ENCODE assay signal across 12 mouse cellular contexts in genomic region chr5:114024885-114025284, GRCm38 (mm10). TPM values are rescaled to one million over a fixed set of nuclear protein-coding genes. Genes with fewer than 3 reads are reported as not detected.
DNase-seq lines count a peak whose midpoint lies in the region; ATAC-seq and TF ChIP-seq lines count a peak whose summit lies in the region.
"Had no signal": no experiment of that assay in that cellular context is flagged by ENCODE, and none has a peak within 500 bp of the region (broad histone marks: within the 10 kb centered on the region; RNA-seq: fewer than 3 reads in every experiment).

No protein-coding gene starts in this region.

- no peak overlapping the region for H3K9ac ChIP-seq in heart, embryonic 12.5 days
- no peak overlapping the region for H3K9ac ChIP-seq in midbrain, embryonic 14.5 days (replicated peaks; ENCODE audit: low read length)

- intact Hi-C loops in heart, postnatal 14 days (cut with DNase I) = no loop called here

- 0 out of 2 replicates have a peak overlapping the region, but pooled peaks have one; percentile 15 for H3K4me2 ChIP-seq in heart, embryonic 12.5 days
- H3K4me2 ChIP-seq in midbrain, embryonic 14.5 days (ENCODE audit: low read length) = no peak overlapping the region

- peaks cover 8% of the 10 kb centered on the region; the same call in 1 of the 2 replicates for H3K4me1 ChIP-seq in heart, embryonic 12.5 days (replicated peaks)
- peaks cover 18% of the 10 kb centered on the region for H3K4me1 ChIP-seq in hindbrain, embryonic 10.5 days (replicated peaks)
- H3K4me1 ChIP-seq in midbrain, embryonic 14.5 days (ENCODE audit: control insufficient read depth, insufficient read depth, low read length) = peaks cover 4% of the 10 kb centered on the region; the same call in 1 of the 2 replicates

- no peaks in the 10 kb centered on the region for H3K36me3 ChIP-seq in heart, embryonic 12.5 days
- H3K36me3 ChIP-seq in hindbrain, embryonic 10.5 days = 0 out of 2 replicates have a peak, but pooled peaks cover 3% of the 10 kb centered on the region
- H3K36me3 ChIP-seq in midbrain, embryonic 14.5 days (ENCODE audit: control insufficient read depth, insufficient read depth, low read length) = peaks cover 17% of the 10 kb centered on the region

- H3K27me3 ChIP-seq in heart, embryonic 12.5 days (replicated peaks) = peaks cover 9% of the 10 kb centered on the region; the same call in 1 of the 2 replicates
- H3K27me3 ChIP-seq in hindbrain, embryonic 10.5 days (ENCODE audit: insufficient read depth, poor library complexity, severe bottlenecking) = no peaks in the 10 kb centered on the region; the same call in 1 of the 2 replicates
- H3K27me3 ChIP-seq in midbrain, embryonic 14.5 days (ENCODE audit: control insufficient read depth, insufficient read depth, low read length) = no peaks in the 10 kb centered on the region

- no peak overlapping the region for H3K4me3 ChIP-seq in heart, embryonic 12.5 days
- H3K4me3 ChIP-seq in hindbrain, embryonic 10.5 days = peak overlapping the region; percentile 20
- no peak overlapping the region for H3K4me3 ChIP-seq in midbrain, embryonic 14.5 days (replicated peaks; ENCODE audit: low read depth, low read length)

- peak; percentile 23; the same call in 1 of the 2 replicates for ATAC-seq in heart, embryonic 12.5 days (ENCODE audit: insufficient number of reproducible peaks, low FRiP score)
- ATAC-seq in midbrain, embryonic 14.5 days (ENCODE audit: low FRiP score, low TSS enrichment) = no peak; the same call in 1 of the 2 replicates
- ATAC-seq in megakaryocyte, adult 5-6 weeks (ENCODE audit: poor library complexity, severe bottlenecking) = no peak

- DNase-seq in heart, postnatal 14 days = no peak
- DNase-seq in brain, embryonic 14.5 days (ENCODE audit: low read depth) = peak; percentile 27
- peak; percentile 21 for DNase-seq in hindbrain, embryonic 10.5 days (ENCODE audit: low spot score)
- DNase-seq in midbrain, embryonic 14.5 days = peak; percentile 31
- DNase-seq in left cerebral cortex, adult 8-10 months (ENCODE audit: low spot score in 2 of 2) = no peak
- no peak for DNase-seq in heart, adult 8-10 months (ENCODE audit: low spot score)
- DNase-seq: cerebellum, adult 8-10 months; lung, adult 2 months had no signal

- 8% methylated on average over 10 of the region's 10 CpGs for WGBS in heart, embryonic 12.5 days
- WGBS in hindbrain, embryonic 10.5 days = 10% methylated on average over 10 of the region's 10 CpGs
- WGBS in midbrain, embryonic 14.5 days = 12% methylated on average over 10 of the region's 10 CpGs

- no peak overlapping the region for H3K27ac ChIP-seq in heart, embryonic 12.5 days (ENCODE audit: poor library complexity, severe bottlenecking)
- H3K27ac ChIP-seq in hindbrain, embryonic 10.5 days = no peak overlapping the region
- no peak overlapping the region for H3K27ac ChIP-seq in midbrain, embryonic 14.5 days (replicated peaks; ENCODE audit: low read depth, low read length)

- TF ChIP-seq CTCF in brain, embryonic 14.5 days (IDR thresholded peaks at IDR 0.05; ENCODE audit: borderline replicate concordance, extremely low read depth, insufficient read depth, insufficient read length) = no peak

- no peak for TF ChIP-seq POLR2A in brain, embryonic 14.5 days (IDR thresholded peaks at IDR 0.05; ENCODE audit: borderline replicate concordance, extremely low read depth, insufficient read depth, insufficient read length, poor library complexity, severe bottlenecking)

- H3K9me3 ChIP-seq in heart, embryonic 12.5 days (replicated peaks) = no peaks in the 10 kb centered on the region; the same call in 1 of the 2 replicates
- no peaks in the 10 kb centered on the region for H3K9me3 ChIP-seq in hindbrain, embryonic 10.5 days
- no peaks in the 10 kb centered on the region for H3K9me3 ChIP-seq in midbrain, embryonic 14.5 days (ENCODE audit: control insufficient read depth, low read length)

RNA-seq across cellular contexts. Expression of gene Dao, which starts 21.4 kb away (rescaled TPM):
- not detected in 2 replicates for polyA plus RNA-seq in heart, embryonic 12.5 days (2016; fragmentation: Nextera tagmentation; extraction: Ambion mirVana)
- total RNA-seq in heart, postnatal 14 days (2021) = not detected
- polyA plus RNA-seq in brain, embryonic 14.5 days (2012; rRNA removed) = not detected in 2 replicates
- not detected in 2 replicates for polyA plus RNA-seq in hindbrain, embryonic 10.5 days (2016; fragmentation: Nextera tagmentation; extraction: Ambion mirVana)
- not detected in 2 replicates for polyA plus RNA-seq in midbrain, embryonic 14.5 days (2014; fragmentation: Nextera tagmentation; extraction: Ambion mirVana)
- not detected in 2 replicates for total RNA-seq in megakaryocyte, adult 5-6 weeks (2015)
- total RNA-seq in megakaryocyte, adult 5-6 weeks (2017) = not detected in 2 replicates
- under 1 TPM in 1 of 4 experiments, not detected in 3; 0.30 TPM for total RNA-seq in left cerebral cortex, adult 8-10 months (2022)
- not detected for total RNA-seq in heart, adult 8-10 months (2022)
- total RNA-seq: gastrocnemius, adult 18-20 months; neutrophil, adult 5-6 weeks had no signal

RNA-seq across cellular contexts. Expression of gene Ssh1, which starts 31.2 kb away (rescaled TPM):
- 19.0 and 21.4 TPM in 2 replicates for polyA plus RNA-seq in heart, embryonic 12.5 days (2016; fragmentation: Nextera tagmentation; extraction: Ambion mirVana)
- 10 to 100 TPM; 13.0 to 13.9 TPM for total RNA-seq in heart, postnatal 14 days (2021)
- polyA plus RNA-seq in brain, embryonic 14.5 days (2012; rRNA removed) = 12.2 and 19.2 TPM in 2 replicates
- polyA plus RNA-seq in hindbrain, embryonic 10.5 days (2016; fragmentation: Nextera tagmentation; extraction: Ambion mirVana) = 14.8 and 16.9 TPM in 2 replicates
- 15.5 and 22.4 TPM in 2 replicates for polyA plus RNA-seq in midbrain, embryonic 14.5 days (2014; fragmentation: Nextera tagmentation; extraction: Ambion mirVana)
- 10.2 and 10.4 TPM in 2 replicates for total RNA-seq in megakaryocyte, adult 5-6 weeks (2015)
- total RNA-seq in megakaryocyte, adult 5-6 weeks (2017) = 4.7 and 4.9 TPM in 2 replicates
- total RNA-seq in left cerebral cortex, adult 8-10 months (2022) = 10 to 100 TPM; 25.6 to 29.5 (median 27.1) TPM
- total RNA-seq in heart, adult 8-10 months (2022) = 10 to 100 TPM; 12.3 to 16.8 (median 13.4) TPM

RNA-seq across cellular contexts. Expression of gene Usp30, which starts 40.4 kb away (rescaled TPM):
- polyA plus RNA-seq in heart, embryonic 12.5 days (2016; fragmentation: Nextera tagmentation; extraction: Ambion mirVana) = 9.0 and 10.5 TPM in 2 replicates
- 10 to 100 TPM; 10.8 to 14.8 TPM for total RNA-seq in heart, postnatal 14 days (2021)
- 40.0 and 41.6 TPM in 2 replicates for polyA plus RNA-seq in brain, embryonic 14.5 days (2012; rRNA removed)
- polyA plus RNA-seq in hindbrain, embryonic 10.5 days (2016; fragmentation: Nextera tagmentation; extraction: Ambion mirVana) = 12.3 and 13.2 TPM in 2 replicates
- 16.3 and 20.0 TPM in 2 replicates for polyA plus RNA-seq in midbrain, embryonic 14.5 days (2014; fragmentation: Nextera tagmentation; extraction: Ambion mirVana)
- total RNA-seq in megakaryocyte, adult 5-6 weeks (2015) = 2.8 and 7.2 TPM in 2 replicates
- 3.5 and 4.7 TPM in 2 replicates for total RNA-seq in megakaryocyte, adult 5-6 weeks (2017)
- 10 to 100 TPM; 36.5 to 43.3 (median 42.3) TPM for total RNA-seq in left cerebral cortex, adult 8-10 months (2022)
- total RNA-seq in heart, adult 8-10 months (2022) = 10 to 100 TPM in 3 of 4 experiments, 1 to 10 TPM in 1; 9.6 to 13.2 (median 12.0) TPM

Comparison
In these comparisons a context has a peak if more than half of its experiments do, and no peak if none do; other contexts are left out.
1. DNase-seq: peak in brain, embryonic 14.5 days (single experiment), hindbrain, embryonic 10.5 days (single experiment) and midbrain, embryonic 14.5 days (single experiment); none in heart, postnatal 14 days (0 of 2), left cerebral cortex, adult 8-10 months (0 of 2) and heart, adult 8-10 months (single experiment).